Mouse (Mus musculus): ENCODE results near the gene Spock2. TPM values are rescaled to one million over a fixed set of nuclear protein-coding genes. Genes with fewer than 3 reads are reported as not detected.
A peak's percentile ranks its signal among the peaks of the same experiment; 100 is the strongest.

The Spock2 gene
- polyA plus RNA-seq, 1 experiment from 2014 or later = 68.6 TPM

- H3K27ac ChIP-seq (ENCODE audit: low read length) = no peak overlapping the region
- H3K27me3 ChIP-seq (replicated peaks; ENCODE audit: control insufficient read depth, insufficient read depth, low read length) = no peaks in the 10 kb centered on the region
- peaks cover 28% of the 10 kb centered on the region for H3K4me1 ChIP-seq (replicated peaks; ENCODE audit: control insufficient read depth, insufficient read depth, low read length)
- H3K4me3 ChIP-seq (replicated peaks; ENCODE audit: low read length) = no peak overlapping the region
- WGBS = 88% methylated on average over 9 of the region's 9 CpGs
- no peaks in the 10 kb centered on the region for H3K36me3 ChIP-seq (ENCODE audit: control insufficient read depth, insufficient read depth)
- ATAC-seq = no peak
- no peak overlapping the region for H3K9ac ChIP-seq (replicated peaks; ENCODE audit: low read depth, low read length)
- H3K9me3 ChIP-seq (ENCODE audit: control insufficient read depth, low read length) = no peaks in the 10 kb centered on the region
- no peak overlapping the region for H3K4me2 ChIP-seq (ENCODE audit: low read length)
These were observed 8.1 kb downstream of the Spock2 start for GRCm38 (mm10) chr10:60113965-60114690.

DNA sequence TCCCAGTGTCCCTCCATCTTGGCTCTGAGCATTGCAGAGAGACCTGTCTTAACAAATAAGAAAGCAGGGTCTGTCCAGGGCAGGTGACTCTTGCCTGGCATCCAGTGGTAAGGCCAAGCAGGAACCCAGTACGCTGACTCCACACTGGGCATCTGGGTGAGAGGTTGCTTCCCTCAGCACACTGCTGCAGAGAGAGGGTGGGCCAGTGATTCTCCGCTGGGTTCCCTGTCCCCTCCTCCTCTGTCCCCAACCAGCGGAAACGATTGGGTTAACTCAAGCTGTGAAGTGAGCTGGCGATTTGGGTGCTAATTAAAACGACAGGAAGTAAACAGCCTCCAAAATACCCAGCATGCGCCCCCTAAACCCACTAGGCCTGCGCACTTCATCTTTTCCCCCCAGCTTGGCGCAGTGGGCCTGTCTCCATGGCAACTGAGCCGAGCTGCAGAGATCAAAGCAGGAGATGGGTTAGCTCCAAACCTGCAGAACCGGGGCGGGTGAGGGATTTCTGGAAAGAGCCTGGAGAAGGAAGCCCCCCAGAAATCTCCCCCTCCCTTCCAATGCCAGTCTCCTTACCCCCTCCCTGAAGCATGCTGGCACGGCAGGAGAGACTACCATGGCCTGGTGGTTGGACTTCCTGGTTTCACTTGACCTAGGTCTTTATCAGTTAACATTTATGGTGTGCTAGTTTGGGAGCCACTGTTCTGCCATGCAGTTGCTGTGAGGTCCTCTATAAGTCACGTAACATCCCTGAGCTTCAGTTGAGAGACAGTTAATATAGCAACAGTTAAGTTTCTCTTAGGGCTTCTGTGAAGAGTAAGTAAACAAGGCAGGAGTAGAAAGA is 9.5 kb downstream of the Spock2 start:
- H3K27me3 ChIP-seq (replicated peaks; ENCODE audit: control insufficient read depth, insufficient read depth, low read length) = no peaks in the 10 kb centered on the region
- H3K4me3 ChIP-seq (replicated peaks; ENCODE audit: low read length) = peak overlapping the region; percentile 33
- ATAC-seq = peak; percentile 95
- peak overlapping the region; percentile 43 for H3K9ac ChIP-seq (replicated peaks; ENCODE audit: low read depth, low read length)
- 2% methylated on average over 14 of the region's 14 CpGs for WGBS
- H3K36me3 ChIP-seq (ENCODE audit: control insufficient read depth, insufficient read depth) = no peaks in the 10 kb centered on the region
- no peaks in the 10 kb centered on the region for H3K9me3 ChIP-seq (ENCODE audit: control insufficient read depth, low read length)
- peak overlapping the region; percentile 61 for H3K4me2 ChIP-seq (ENCODE audit: low read length)
- H3K4me1 ChIP-seq (replicated peaks; ENCODE audit: control insufficient read depth, insufficient read depth, low read length) = peaks cover 24% of the 10 kb centered on the region
- H3K27ac ChIP-seq (ENCODE audit: low read length) = peak overlapping the region; percentile 88

- no peaks in the 10 kb centered on the region for H3K9me3 ChIP-seq (ENCODE audit: control insufficient read depth, low read length)
- H3K4me3 ChIP-seq (replicated peaks; ENCODE audit: low read length) = no peak overlapping the region
- ATAC-seq = no peak
- peaks cover 24% of the 10 kb centered on the region for H3K4me1 ChIP-seq (replicated peaks; ENCODE audit: control insufficient read depth, insufficient read depth, low read length)
- H3K36me3 ChIP-seq (ENCODE audit: control insufficient read depth, insufficient read depth) = no peaks in the 10 kb centered on the region
- H3K4me2 ChIP-seq (ENCODE audit: low read length) = no peak overlapping the region
- H3K9ac ChIP-seq (replicated peaks; ENCODE audit: low read depth, low read length) = no peak overlapping the region
- WGBS = 51% methylated on average over 4 of the region's 4 CpGs
- no peaks in the 10 kb centered on the region for H3K27me3 ChIP-seq (replicated peaks; ENCODE audit: control insufficient read depth, insufficient read depth, low read length)
- peak overlapping the region; percentile 12; the same call in 1 of the 2 replicates for H3K27ac ChIP-seq (ENCODE audit: low read length)
These were observed 11.0 kb downstream of the Spock2 start for GRCm38 (mm10) chr10:60116997-60117396.

- WGBS = 46% methylated on average over 7 of the region's 7 CpGs
- Histone ChIP-seq H3K4me3 (replicated peaks; ENCODE audit: low read length) (no peak overlapping the region), H3K9me3 (ENCODE audit: control insufficient read depth, low read length) (no peaks in the 10 kb centered on the region), H3K9ac (replicated peaks; ENCODE audit: low read depth, low read length) (no peak overlapping the region), H3K4me2 (ENCODE audit: low read length) (no peak overlapping the region), H3K27ac (ENCODE audit: low read length) (no peak overlapping the region), H3K36me3 (ENCODE audit: control insufficient read depth, insufficient read depth) (no peaks in the 10 kb centered on the region), H3K27me3 (replicated peaks; ENCODE audit: control insufficient read depth, insufficient read depth, low read length) (no peaks in the 10 kb centered on the region), H3K4me1 (replicated peaks; ENCODE audit: control insufficient read depth, insufficient read depth, low read length) (peaks cover 24% of the 10 kb centered on the region)
- no peak for ATAC-seq
These were observed 12.4 kb downstream of the Spock2 start for GRCm38 (mm10) chr10:60118464-60118863.

DNA sequence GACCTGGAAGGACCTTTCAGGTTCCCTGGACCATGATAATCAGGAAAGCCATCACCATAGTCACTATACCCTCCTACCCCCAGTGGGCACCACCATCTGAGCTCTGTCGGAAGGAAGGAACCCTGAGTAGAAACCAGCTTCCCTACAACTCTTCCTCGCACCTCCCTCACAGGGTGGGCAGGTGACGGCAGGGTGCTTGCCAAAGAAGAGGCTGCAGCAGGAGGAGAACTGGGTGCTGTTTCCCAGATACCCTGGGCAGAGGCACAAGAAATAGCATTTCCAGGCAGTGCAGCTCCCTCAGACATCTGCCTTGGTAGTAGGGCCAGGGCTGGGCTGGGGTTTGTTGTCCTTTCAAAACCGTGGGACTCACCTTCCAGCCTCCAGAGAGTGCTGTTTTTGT is 14.6 kb downstream of the Spock2 start:
- Histone ChIP-seq H3K9me3 (ENCODE audit: control insufficient read depth, low read length) (no peaks in the 10 kb centered on the region), H3K27me3 (replicated peaks; ENCODE audit: control insufficient read depth, insufficient read depth, low read length) (no peaks in the 10 kb centered on the region), H3K4me2 (ENCODE audit: low read length) (no peak overlapping the region), H3K27ac (ENCODE audit: low read length) (no peak overlapping the region), H3K4me1 (replicated peaks; ENCODE audit: control insufficient read depth, insufficient read depth, low read length) (peaks cover 16% of the 10 kb centered on the region), H3K4me3 (replicated peaks; ENCODE audit: low read length) (no peak overlapping the region), H3K9ac (replicated peaks; ENCODE audit: low read depth, low read length) (no peak overlapping the region), H3K36me3 (ENCODE audit: control insufficient read depth, insufficient read depth) (no peaks in the 10 kb centered on the region)
- WGBS = 64% methylated on average over 4 of the region's 4 CpGs
- ATAC-seq = no peak

GRCm38 (mm10) chr10:60124078-60124477 is 18.1 kb downstream of the Spock2 start:
- Histone ChIP-seq H3K27ac (ENCODE audit: low read length) (no peak overlapping the region), H3K9ac (replicated peaks; ENCODE audit: low read depth, low read length) (no peak overlapping the region), H3K27me3 (replicated peaks; ENCODE audit: control insufficient read depth, insufficient read depth, low read length) (no peaks in the 10 kb centered on the region), H3K36me3 (ENCODE audit: control insufficient read depth, insufficient read depth) (no peaks in the 10 kb centered on the region; the same call in 1 of the 2 replicates), H3K9me3 (ENCODE audit: control insufficient read depth, low read length) (no peaks in the 10 kb centered on the region), H3K4me3 (replicated peaks; ENCODE audit: low read length) (no peak overlapping the region), H3K4me2 (ENCODE audit: low read length) (no peak overlapping the region), H3K4me1 (replicated peaks; ENCODE audit: control insufficient read depth, insufficient read depth, low read length) (no peaks in the 10 kb centered on the region)
- WGBS = 62% methylated on average over 6 of the region's 6 CpGs
- no peak for ATAC-seq

GRCm38 (mm10) chr10:60125529-60126327 is 19.7 kb downstream of the Spock2 start:
- Histone ChIP-seq H3K27ac (ENCODE audit: low read length) (no peak overlapping the region), H3K36me3 (ENCODE audit: control insufficient read depth, insufficient read depth) (no peaks in the 10 kb centered on the region; the same call in 1 of the 2 replicates), H3K9ac (replicated peaks; ENCODE audit: low read depth, low read length) (no peak overlapping the region), H3K27me3 (replicated peaks; ENCODE audit: control insufficient read depth, insufficient read depth, low read length) (no peaks in the 10 kb centered on the region), H3K9me3 (ENCODE audit: control insufficient read depth, low read length) (no peaks in the 10 kb centered on the region), H3K4me1 (replicated peaks; ENCODE audit: control insufficient read depth, insufficient read depth, low read length) (no peaks in the 10 kb centered on the region), H3K4me3 (replicated peaks; ENCODE audit: low read length) (no peak overlapping the region), H3K4me2 (ENCODE audit: low read length) (no peak overlapping the region)
- no peak for ATAC-seq
- WGBS = 22% methylated on average over 21 of the region's 22 CpGs

DNA sequence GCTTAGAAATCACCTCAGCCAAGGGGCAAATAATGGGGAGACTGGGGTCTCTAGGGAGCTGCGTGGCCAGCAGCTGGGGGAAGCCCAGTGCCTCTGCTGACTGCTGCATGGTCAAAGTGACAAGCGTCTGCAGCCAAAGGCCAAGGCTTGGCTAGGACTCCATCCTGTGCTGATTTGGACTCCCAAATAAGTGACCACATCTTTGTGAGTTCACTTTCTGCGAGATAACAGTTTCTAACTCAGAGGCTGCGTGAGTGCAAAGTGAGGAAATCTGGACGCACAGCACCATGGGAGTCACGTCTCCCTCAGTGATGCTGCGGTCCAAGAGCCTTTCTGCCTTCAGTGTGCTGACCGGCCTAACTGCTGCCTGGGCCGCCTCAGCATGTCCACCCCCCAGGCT is 22.3 kb downstream of the Spock2 start:
- no peaks in the 10 kb centered on the region for H3K27me3 ChIP-seq (replicated peaks; ENCODE audit: control insufficient read depth, insufficient read depth, low read length)
- H3K27ac ChIP-seq (ENCODE audit: low read length) = no peak overlapping the region
- H3K9ac ChIP-seq (replicated peaks; ENCODE audit: low read depth, low read length) = no peak overlapping the region
- no peak overlapping the region for H3K4me2 ChIP-seq (ENCODE audit: low read length)
- no peaks in the 10 kb centered on the region for H3K9me3 ChIP-seq (ENCODE audit: control insufficient read depth, low read length)
- no peak overlapping the region for H3K4me3 ChIP-seq (replicated peaks; ENCODE audit: low read length)
- 86% methylated on average over 9 of the region's 9 CpGs for WGBS
- no peak for ATAC-seq
- H3K4me1 ChIP-seq (replicated peaks; ENCODE audit: control insufficient read depth, insufficient read depth, low read length) = no peaks in the 10 kb centered on the region
- H3K36me3 ChIP-seq (ENCODE audit: control insufficient read depth, insufficient read depth) = no peaks in the 10 kb centered on the region; the same call in 1 of the 2 replicates

DNA sequence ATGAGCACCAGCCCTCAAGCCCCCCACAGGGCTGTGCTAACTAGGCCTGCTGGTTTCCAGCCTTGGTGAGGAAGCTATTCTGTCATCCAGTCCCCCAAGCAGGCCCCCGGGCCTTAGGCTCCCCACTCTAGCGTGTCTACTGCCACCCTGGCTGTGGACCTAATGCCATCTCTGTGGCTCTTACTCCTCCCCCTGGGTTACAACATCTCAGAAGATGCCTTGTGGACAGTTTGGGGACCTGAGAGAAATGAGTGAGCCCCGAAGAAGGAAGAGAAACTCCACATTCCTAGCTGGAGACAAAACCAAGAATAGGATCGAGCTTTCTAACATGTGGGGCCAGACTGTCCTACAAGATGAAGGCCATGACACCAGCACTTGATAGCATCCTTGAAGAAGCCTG is 24.5 kb downstream of the Spock2 start:
- 90% methylated on average over 4 of the region's 4 CpGs for WGBS
- H3K4me1 ChIP-seq (replicated peaks; ENCODE audit: control insufficient read depth, insufficient read depth, low read length) = no peaks in the 10 kb centered on the region
- H3K36me3 ChIP-seq (ENCODE audit: control insufficient read depth, insufficient read depth) = no peaks in the 10 kb centered on the region; the same call in 1 of the 2 replicates
- H3K4me3 ChIP-seq (replicated peaks; ENCODE audit: low read length) = no peak overlapping the region
- H3K27ac ChIP-seq (ENCODE audit: low read length) = no peak overlapping the region
- no peaks in the 10 kb centered on the region for H3K9me3 ChIP-seq (ENCODE audit: control insufficient read depth, low read length)
- no peak overlapping the region for H3K9ac ChIP-seq (replicated peaks; ENCODE audit: low read depth, low read length)
- no peak for ATAC-seq
- no peak overlapping the region for H3K4me2 ChIP-seq (ENCODE audit: low read length)
- H3K27me3 ChIP-seq (replicated peaks; ENCODE audit: control insufficient read depth, insufficient read depth, low read length) = no peaks in the 10 kb centered on the region
